Mouse (Mus musculus): Measurements from ENCODE around the gene Rnase12.

DNA sequence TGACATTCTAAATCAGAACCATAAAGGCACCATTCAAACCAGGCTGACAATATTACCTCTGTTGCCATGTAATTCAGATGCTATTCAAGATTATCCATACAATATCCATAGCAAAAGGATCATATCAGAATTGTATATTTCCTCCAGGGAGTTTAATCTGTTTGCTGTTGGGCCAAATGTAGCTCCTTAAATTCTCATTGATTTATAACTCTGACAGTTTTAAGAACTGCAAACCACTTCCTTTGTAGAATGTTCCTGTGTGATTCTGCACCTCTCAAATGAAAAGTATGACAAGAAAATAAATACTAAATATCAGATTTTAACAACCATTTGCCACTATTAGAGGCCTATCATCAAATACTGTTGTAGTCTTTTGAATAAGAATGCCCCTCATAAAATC, 41.7 kb downstream of the Rnase12 start:
- TF ChIP-seq CTCF (IDR thresholded peaks at IDR 0.05; ENCODE audit: control insufficient read depth, insufficient read depth, insufficient replicate concordance, low read depth, low read length) = no peak
- TF ChIP-seq POLR2A (IDR thresholded peaks at IDR 0.05; ENCODE audit: control insufficient read depth, low read depth, low read length) = no peak
